Mouse (Mus musculus): ENCODE results near the gene Fam187b. TPM values are rescaled to one million over a fixed set of nuclear protein-coding genes. Genes with fewer than 3 reads are reported as not detected.

Fam187b gene
- polyA plus RNA-seq, 1 experiment: 12.1 TPM

GRCm38 (mm10) chr7:30957367-30957783 lies 16.2 kb upstream of the Fam187b start:
- DNase-seq (ENCODE audit: low read depth, low spot score): peak; percentile 70
- under 1% methylated on average over 43 of the region's 43 CpGs for WGBS

- DNase-seq (ENCODE audit: low read depth, low spot score): no peak
- WGBS: 75% methylated on average over 28 of the region's 28 CpGs
These were observed 15.3 kb upstream of the Fam187b start for GRCm38 (mm10) chr7:30958109-30958865.

GRCm38 (mm10) chr7:30958866-30959487 lies 14.6 kb upstream of the Fam187b start:
- WGBS: 95% methylated on average over 9 of the region's 9 CpGs
- DNase-seq (ENCODE audit: low read depth, low spot score): no peak

- DNase-seq (ENCODE audit: low read depth, low spot score): no peak
- WGBS: 91% methylated on average over 6 of the region's 6 CpGs
These were observed 13.7 kb upstream of the Fam187b start for GRCm38 (mm10) chr7:30959786-30960349.

- WGBS: 92% methylated on average over 5 of the region's 5 CpGs
- DNase-seq (ENCODE audit: low read depth, low spot score): no peak
These were observed 10.7 kb upstream of the Fam187b start for GRCm38 (mm10) chr7:30962862-30963261.

- 87% methylated on average over 7 of the region's 7 CpGs for WGBS
- DNase-seq (ENCODE audit: low read depth, low spot score): no peak
These were observed 9.2 kb upstream of the Fam187b start for GRCm38 (mm10) chr7:30964366-30964765.

- DNase-seq (ENCODE audit: low read depth, low spot score): no peak
These were observed 7.9 kb upstream of the Fam187b start for GRCm38 (mm10) chr7:30965677-30966076.

GRCm38 (mm10) chr7:30966657-30967056 lies 6.9 kb upstream of the Fam187b start:
- 84% methylated on average over 3 of the region's 3 CpGs for WGBS
- DNase-seq (ENCODE audit: low read depth, low spot score): no peak

More at GRCm38 (mm10) chr7:30965677-30966076, 7.9 kb upstream of the Fam187b start:
- 87% methylated on average over 14 of the region's 14 CpGs for WGBS

- 93% methylated on average over 8 of the region's 8 CpGs for WGBS
- no peak for DNase-seq (ENCODE audit: low read depth, low spot score)
These were observed 5.0 kb upstream of the Fam187b start for GRCm38 (mm10) chr7:30968611-30969010.

- WGBS: 77% methylated on average over 4 of the region's 4 CpGs
These were observed 4.4 kb upstream of the Fam187b start for GRCm38 (mm10) chr7:30969174-30969573.

GRCm38 (mm10) chr7:30971901-30972300 lies 1.7 kb upstream of the Fam187b start:
- WGBS: 30% methylated on average over 15 of the region's 15 CpGs
- no peak for DNase-seq (ENCODE audit: low read depth, low spot score)

More at GRCm38 (mm10) chr7:30969174-30969573, 4.4 kb upstream of the Fam187b start:
- no peak for DNase-seq (ENCODE audit: low read depth, low spot score)

GRCm38 (mm10) chr7:30972426-30973250 lies 952 bp upstream of the Fam187b start:
- DNase-seq (ENCODE audit: low read depth, low spot score): no peak

GRCm38 (mm10) chr7:30973251-30973500 lies 414 bp upstream of the Fam187b start, which contains the start of gene Lsr:
Lsr (minus strand) TSS chr7:30973464.
- 2% methylated on average over 19 of the region's 19 CpGs for WGBS
- no peak for DNase-seq (ENCODE audit: low read depth, low spot score)

More at GRCm38 (mm10) chr7:30972426-30973250, 952 bp upstream of the Fam187b start:
- WGBS: 6% methylated on average over 41 of the region's 41 CpGs

- WGBS: 90% methylated on average over 4 of the region's 4 CpGs
- no peak for DNase-seq (ENCODE audit: low read depth, low spot score)
These were observed 8.1 kb downstream of the Fam187b start for GRCm38 (mm10) chr7:30981703-30982102.

GRCm38 (mm10) chr7:30985357-30985756 lies 11.8 kb downstream of the Fam187b start:
- no peak for DNase-seq (ENCODE audit: low read depth, low spot score)
- 84% methylated on average over 9 of the region's 9 CpGs for WGBS

GRCm38 (mm10) chr7:30988519-30989162 lies 15.1 kb downstream of the Fam187b start:
- WGBS: 88% methylated on average over 4 of the region's 4 CpGs
- no peak for DNase-seq (ENCODE audit: low read depth, low spot score)

GRCm38 (mm10) chr7:30992148-30992547 lies 18.6 kb downstream of the Fam187b start:
- WGBS: 72% methylated on average over 5 of the region's 5 CpGs
- DNase-seq (ENCODE audit: low read depth, low spot score): no peak

GRCm38 (mm10) chr7:30993986-30994385 lies 20.4 kb downstream of the Fam187b start:
- 89% methylated on average over 5 of the region's 5 CpGs for whole genome bisulfite sequencing
- no peak for DNase-seq (ENCODE audit: low read depth, low spot score)

- 96% methylated on average over 2 of the region's 2 CpGs for WGBS
- DNase-seq (ENCODE audit: low read depth, low spot score): no peak
These were observed 22.9 kb downstream of the Fam187b start for GRCm38 (mm10) chr7:30996491-30996890.

Measured in large intestine, adult 2 months (tissue).